Mouse (Mus musculus): ENCODE results near the gene Kcna2. TPM values are rescaled to one million over a fixed set of nuclear protein-coding genes. Genes with fewer than 3 reads are reported as not detected.
A peak's percentile ranks its signal among the peaks of the same experiment; 100 is the strongest.

Gene Kcna2
- total RNA-seq (2015) (under 0.01 and 0.07 TPM in 2 replicates), total RNA-seq (2017) (0.04 TPM in 1 of 2 replicates, not detected in the other)

DNA sequence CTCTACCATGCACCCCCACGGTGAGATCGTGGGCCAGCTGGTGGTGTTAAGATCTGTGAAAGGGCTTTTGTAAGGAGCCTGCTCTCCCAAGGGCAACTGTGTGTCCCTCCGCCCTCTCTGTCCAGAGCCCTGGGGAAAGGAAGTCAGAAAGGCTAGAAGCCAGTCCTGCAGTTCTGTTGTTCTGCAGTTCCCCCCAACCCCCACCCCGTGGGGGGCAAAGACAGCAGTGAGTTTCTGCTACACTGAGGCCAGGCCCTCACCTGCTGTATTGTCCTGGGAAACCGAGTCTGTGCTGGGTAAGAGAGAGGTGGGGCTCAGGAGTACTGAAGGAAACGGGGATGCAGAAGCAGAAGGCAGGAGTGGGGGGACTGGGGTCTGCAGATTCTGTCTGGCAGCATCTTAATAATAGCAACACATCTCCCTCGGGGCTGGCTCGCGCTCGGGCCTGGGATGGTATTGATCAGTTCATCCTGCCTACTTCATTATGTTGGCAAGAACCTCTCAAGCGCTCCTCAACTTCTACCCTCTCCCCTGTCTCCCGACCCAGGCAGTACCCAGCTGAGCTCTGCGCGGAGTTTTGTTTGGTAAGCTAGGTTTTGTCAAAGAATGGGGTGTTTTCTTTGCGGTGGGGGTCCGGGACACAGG lies at the start of gene Kcna2:
Gene Kcna2 (plus strand): TSS at position 336 of the 645 bp plus-strand sequence.
- no peak for ATAC-seq (ENCODE audit: poor library complexity, severe bottlenecking)

- ATAC-seq (ENCODE audit: poor library complexity, severe bottlenecking): no peak
Observed at GRCm38 (mm10) chr3:107061468-107061867, 39.5 kb upstream of the Kcna2 start.

DNA sequence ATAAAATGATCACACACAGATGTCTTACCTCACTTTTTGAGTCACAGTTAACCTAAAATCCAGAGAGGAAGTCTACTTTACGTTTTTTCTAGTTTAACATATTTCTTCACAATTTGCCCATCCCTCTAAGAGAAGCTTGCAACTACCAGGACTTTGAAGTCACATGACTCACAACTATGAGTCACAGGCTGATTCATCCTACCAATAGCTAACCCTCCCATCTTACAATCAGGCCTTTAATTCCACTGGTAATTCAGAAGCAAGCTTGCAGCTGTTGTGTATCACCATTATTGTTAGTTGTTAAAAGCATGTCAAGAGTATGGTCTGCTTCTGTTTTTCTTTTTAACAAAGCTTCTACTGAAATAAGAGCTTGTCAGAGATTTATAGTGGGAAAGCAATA lies 38.2 kb upstream of the Kcna2 start:
- ATAC-seq (ENCODE audit: poor library complexity, severe bottlenecking): peak; percentile 90

- ATAC-seq (ENCODE audit: poor library complexity, severe bottlenecking): no peak
Observed at GRCm38 (mm10) chr3:107065510-107066095, 35.3 kb upstream of the Kcna2 start.

- no peak for ATAC-seq (ENCODE audit: poor library complexity, severe bottlenecking)
Observed at GRCm38 (mm10) chr3:107066165-107066850, 34.6 kb upstream of the Kcna2 start.

DNA sequence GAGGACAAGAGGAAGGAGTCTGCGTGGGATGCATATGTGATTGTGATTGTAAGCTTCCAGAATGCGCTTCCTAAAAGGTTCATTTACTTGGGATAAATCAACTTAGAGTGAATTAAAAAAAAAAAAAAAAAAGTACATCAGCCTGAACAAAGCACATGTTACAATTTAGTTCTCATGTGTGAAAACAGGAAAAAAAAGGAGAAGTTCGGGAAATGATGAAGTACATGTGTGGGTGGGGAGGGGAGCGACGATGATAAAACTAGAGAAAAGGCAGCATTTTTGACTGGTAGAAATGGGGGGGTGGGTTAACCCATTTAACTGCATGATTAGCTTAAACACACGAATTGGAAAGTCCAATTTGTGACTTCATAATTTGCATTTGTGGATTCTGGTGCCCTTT lies 33.7 kb upstream of the Kcna2 start:
- peak; percentile 50; the same call in 1 of the 2 replicates for ATAC-seq (ENCODE audit: poor library complexity, severe bottlenecking)

- no peak for ATAC-seq (ENCODE audit: poor library complexity, severe bottlenecking)
Observed at GRCm38 (mm10) chr3:107073863-107074262, 27.1 kb upstream of the Kcna2 start.

GRCm38 (mm10) chr3:107075705-107076104 lies 25.2 kb upstream of the Kcna2 start:
- ATAC-seq (ENCODE audit: poor library complexity, severe bottlenecking): no peak

DNA sequence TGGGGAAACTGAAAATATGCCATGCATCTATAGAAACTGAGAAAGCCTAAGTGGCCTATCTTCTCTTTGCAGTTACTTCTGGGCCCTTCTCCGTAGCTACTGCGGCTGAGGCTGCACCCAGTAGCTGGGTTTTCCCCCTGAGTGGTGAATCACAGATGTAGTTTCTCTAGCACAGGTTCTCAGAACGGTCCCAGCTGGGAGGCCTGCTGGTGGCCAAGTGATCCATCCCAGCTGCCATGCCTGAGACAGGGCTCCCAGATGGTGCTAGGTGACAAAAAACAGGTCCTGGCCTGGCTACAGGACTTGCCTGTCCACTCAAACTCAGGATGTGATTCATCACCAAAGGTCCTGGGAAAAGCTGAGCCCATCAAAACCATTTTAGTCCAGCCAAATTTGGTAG lies 24.3 kb upstream of the Kcna2 start:
- peak; percentile 29 for ATAC-seq (ENCODE audit: poor library complexity, severe bottlenecking)

- no peak for ATAC-seq (ENCODE audit: poor library complexity, severe bottlenecking)
Observed at GRCm38 (mm10) chr3:107077101-107077500, 23.8 kb upstream of the Kcna2 start.

DNA sequence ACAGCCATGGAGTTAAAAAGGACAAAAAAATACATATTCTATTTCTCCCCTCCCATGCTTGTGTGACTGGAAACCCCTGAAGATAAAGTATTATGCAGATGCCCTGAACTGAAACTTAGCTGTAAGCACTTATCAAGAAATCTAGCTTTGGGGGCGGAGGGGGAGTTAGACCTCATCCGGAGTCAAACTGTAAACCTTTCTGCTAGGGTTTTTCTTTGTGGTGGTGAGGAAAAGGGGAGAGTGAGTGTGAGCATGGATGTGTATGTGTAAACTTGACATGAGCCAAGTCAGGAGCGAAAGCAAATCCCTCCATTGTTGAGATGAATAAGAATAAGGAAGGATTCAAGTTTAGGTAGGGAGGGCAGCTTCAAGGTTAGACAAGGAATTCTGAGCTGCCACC lies 20.1 kb upstream of the Kcna2 start:
- ATAC-seq (ENCODE audit: poor library complexity, severe bottlenecking): no peak

DNA sequence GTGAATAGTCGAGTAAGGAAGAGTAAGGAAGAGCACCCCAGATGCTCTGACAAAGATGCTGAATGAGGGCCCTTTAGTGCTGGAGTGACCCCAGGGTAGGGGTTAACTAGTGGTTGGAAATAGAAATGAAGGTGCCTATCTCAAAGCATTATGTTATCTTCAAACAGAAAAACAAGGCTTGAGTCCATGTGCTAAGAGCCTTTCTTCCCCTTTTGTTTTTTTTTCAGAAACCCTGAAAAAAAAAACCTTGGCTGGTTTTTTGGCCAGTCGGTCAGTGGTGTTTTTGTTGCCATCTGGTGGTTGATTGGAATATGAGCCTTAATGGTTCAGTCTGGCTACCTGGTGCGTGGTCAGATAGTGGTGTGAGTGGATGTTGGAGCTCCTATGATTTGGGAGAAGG lies 19.7 kb upstream of the Kcna2 start:
- ATAC-seq (ENCODE audit: poor library complexity, severe bottlenecking): peak; percentile 66

- ATAC-seq (ENCODE audit: poor library complexity, severe bottlenecking): peak; percentile 75
Observed at GRCm38 (mm10) chr3:107084586-107084985, 16.4 kb upstream of the Kcna2 start.

- peak; percentile 87 for ATAC-seq (ENCODE audit: poor library complexity, severe bottlenecking)
Observed at GRCm38 (mm10) chr3:107087410-107087809, 13.5 kb upstream of the Kcna2 start.

- no peak for ATAC-seq (ENCODE audit: poor library complexity, severe bottlenecking)
Observed at GRCm38 (mm10) chr3:107088820-107089219, 12.1 kb upstream of the Kcna2 start.

DNA sequence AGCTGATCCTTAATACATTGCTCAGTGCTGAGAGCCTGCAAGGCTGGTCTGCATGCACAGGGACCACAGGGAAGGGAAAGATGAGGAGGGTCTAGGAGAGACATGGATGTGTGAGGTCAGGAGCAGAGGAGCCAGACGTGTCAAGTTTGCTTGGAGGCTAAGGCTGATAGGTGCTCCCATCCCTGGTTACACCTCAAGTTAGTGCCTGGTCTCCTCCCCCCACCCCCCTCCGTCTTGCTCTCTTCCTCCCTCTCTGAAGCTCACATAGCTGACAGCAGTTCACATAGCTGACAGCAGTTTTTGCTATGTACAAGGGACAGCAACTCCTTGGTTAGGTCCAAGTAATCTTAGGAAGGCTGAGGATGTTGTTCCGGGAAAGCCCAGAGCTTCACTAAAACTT lies 11.5 kb upstream of the Kcna2 start:
- ATAC-seq (ENCODE audit: poor library complexity, severe bottlenecking): no peak

DNA sequence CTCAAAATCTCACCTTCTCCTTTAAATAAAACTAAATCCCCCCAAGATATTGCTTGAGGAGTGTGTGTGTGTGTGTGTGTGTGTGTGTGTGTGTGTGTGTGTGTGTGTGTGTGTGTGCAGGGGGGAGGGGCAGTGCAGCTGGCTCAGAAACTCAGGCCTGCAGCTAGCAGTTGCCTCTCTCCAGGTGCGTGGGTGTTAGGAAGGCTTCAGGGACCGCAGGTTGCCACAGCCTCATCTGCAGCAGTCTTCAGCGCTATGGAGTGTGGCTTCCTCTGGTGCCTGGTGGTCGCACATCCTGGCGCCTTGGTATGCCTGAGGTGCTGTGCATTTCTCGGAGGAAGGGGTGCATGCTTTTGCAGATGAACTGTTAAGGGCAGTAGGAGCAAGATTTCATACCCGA lies 10.9 kb upstream of the Kcna2 start:
- ATAC-seq (ENCODE audit: poor library complexity, severe bottlenecking): no peak

DNA sequence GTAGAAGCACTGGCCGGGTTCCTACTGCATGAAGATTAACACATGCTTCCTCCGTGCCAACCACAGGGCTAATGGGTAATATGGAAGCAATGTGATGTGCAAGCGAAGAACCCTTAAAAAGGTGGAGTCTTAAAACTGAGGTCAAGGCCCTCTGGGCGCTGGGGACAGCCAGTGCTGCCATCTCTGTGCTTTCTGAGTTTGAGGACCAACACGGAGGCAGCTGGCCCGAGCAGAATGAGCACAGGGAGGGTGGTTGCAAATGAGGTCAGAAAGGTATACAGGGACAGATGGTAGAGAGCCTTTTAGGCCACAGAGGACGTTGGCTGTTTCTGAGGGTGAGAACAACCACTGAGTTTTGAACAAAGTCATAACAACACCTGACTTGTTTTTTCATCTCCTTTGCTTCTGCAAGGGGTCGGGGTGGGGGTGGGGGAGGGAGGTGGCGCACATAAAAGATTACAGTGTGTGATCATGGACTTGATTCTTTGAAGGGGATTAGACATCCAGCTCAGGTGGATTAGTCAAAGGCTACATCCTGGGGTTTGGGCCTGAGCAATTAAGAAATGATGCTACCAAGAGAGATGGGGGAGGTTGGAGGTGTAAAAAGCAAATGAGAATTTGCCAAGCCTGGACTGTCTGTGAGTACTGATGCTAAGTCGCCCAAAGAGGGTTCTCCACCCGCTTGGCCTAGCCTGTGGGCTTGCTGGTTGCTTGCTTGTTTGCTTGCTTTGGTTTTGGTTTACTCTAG lies 10.4 kb upstream of the Kcna2 start:
- ATAC-seq (ENCODE audit: poor library complexity, severe bottlenecking): no peak

- ATAC-seq (ENCODE audit: poor library complexity, severe bottlenecking): peak; percentile 62
Observed at GRCm38 (mm10) chr3:107094028-107094427, 6.9 kb upstream of the Kcna2 start.

DNA sequence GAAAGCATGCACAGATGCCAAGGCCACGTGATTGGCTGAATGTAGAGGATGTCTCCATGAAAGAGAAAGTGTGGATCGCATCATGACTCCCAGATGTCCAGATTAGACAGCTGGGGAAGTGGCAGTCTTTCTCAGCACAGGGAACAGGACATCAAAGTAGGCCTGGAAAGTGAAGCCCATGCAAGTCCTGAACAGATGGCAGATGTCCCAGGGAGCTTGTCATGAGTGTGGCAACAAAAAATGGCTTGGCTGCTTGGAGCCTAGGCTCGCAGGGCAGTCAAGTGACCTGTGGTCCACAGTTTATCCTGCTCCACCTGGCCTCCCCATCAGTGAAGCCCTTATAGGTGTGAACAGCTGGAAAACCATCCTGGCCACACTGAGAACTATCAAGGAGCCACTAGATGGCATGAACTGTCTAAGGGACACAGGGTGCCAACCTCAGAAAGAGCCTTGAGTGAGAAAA lies 4.6 kb upstream of the Kcna2 start:
- ATAC-seq (ENCODE audit: poor library complexity, severe bottlenecking): no peak

- ATAC-seq (ENCODE audit: poor library complexity, severe bottlenecking): no peak
Observed at GRCm38 (mm10) chr3:107099866-107100265, 1.1 kb upstream of the Kcna2 start.

Measured in megakaryocyte, adult 5-6 weeks (primary cell).